Mouse (Mus musculus): ENCODE measurements at regions not wholly inside any gene's neighbourhood (a gene's known extent, or its start where the extent isn't known, plus 50 kb on each side); places are given as distances from the start of the nearest gene placed in this dataset.
A peak's percentile ranks its signal among the peaks of the same experiment; 100 is the strongest.

DNA sequence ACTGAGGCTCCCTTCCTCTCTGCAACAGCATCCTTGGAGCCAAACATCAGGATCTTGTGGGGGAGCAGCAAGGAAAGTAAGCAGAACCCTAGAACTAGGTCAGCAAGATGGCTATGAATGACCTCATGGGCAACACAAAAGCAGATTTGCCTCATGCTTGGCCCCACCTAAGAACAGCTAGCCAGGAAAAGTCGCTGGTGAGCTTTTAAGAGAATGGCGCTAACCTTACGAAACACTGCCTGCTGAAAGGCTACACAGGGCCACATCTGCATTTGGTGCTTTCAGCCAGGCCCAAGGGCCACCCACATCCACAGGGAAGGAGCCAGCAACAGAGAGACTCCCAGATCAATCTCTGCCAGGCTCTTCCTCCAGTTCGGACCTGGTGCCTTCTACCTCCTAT lies 182.7 kb upstream of the Zfp703 start:
- DNase-seq (ENCODE audit: inconsistent age in 2 of 2, low spot score in 1 of 2) = no peak

DNA sequence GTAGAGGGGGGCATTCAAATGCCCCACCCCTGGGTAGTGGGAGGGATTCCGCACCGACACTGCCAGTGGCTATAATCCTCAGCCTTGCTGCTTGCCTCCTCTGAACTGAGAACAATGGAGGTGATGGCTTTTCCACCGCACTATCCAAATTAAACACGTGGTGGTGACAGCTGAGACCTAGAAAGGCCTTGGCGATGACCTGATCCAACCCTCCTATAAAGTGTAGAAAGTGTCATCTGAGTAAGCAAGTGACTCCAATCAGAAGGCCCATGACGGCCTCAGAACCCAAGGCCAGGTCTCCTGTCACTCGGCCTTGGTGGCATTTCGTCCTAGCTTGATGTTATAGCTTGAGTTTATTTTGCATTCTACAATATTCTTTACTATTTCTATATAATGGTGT lies 181.5 kb upstream of the Zfp703 start:
- DNase-seq (ENCODE audit: inconsistent age in 2 of 2, low spot score in 1 of 2) = peak in 1 of 2 experiments; percentile 56

DNA sequence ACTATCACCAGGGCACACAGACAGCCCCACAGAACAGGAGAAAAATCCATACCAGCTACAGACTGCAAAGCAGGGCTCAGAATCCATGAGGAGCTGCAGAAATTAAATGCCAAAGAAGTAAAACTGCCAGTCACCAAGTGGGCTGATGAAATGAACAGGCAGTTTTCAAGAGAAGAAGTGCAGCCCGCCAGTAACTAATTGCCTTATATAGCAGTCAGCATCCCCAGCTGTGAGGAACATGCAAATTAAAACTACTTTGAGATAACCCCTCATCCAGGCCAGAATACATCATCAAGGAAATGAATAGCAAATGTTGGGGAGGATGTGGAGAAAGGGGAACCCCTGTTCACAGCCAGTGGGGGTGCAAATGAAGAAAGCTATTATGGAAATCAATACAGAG lies 177.3 kb upstream of the Zfp703 start:
- no peak for DNase-seq (ENCODE audit: inconsistent age in 2 of 2, low spot score in 1 of 2)

DNA sequence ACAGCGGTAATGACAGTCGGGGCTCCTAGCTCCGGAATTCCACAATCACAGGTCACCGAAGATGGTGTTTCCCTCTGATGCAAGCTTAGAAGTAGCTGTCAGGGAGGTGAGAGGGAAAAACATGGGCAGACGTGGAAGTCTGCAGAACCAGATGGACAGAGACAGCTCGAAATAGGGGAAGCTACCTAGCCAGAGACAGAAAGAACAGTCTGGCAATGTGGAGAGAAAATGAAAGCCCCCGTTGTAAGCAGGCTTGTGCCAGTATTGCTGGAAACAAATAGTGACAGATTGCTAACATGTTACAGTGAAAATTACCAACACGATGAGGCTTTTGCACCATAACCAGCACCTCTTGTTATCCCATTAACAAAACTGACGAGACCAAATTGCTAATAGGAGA lies 173.0 kb upstream of the Zfp703 start:
- DNase-seq (ENCODE audit: inconsistent age in 2 of 2, low spot score in 1 of 2) = no peak

DNA sequence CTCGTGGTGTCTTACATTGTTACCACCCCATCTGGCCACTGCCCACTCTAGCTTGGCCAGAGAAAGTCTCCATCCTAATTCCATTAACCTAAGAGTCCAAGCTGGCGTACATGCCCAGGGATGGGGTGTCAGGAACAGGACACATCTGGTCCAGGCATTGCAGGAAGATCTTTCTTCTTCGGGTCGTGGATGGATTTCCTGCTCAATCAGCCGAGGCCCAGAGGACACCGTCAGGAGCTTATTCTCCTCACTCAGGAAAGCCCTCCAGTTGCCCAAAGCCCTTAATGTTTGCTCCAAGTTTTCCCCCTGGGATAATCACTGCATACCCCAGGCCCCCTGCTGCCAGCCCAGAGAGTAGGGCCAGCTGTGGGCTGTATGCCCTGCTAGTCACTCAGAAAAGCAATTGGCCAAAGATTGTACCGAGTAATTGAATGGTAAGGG lies 172.2 kb upstream of the Zfp703 start:
- peak in 1 of 2 experiments; percentile 31 for DNase-seq (ENCODE audit: inconsistent age in 2 of 2, low spot score in 1 of 2)

DNA sequence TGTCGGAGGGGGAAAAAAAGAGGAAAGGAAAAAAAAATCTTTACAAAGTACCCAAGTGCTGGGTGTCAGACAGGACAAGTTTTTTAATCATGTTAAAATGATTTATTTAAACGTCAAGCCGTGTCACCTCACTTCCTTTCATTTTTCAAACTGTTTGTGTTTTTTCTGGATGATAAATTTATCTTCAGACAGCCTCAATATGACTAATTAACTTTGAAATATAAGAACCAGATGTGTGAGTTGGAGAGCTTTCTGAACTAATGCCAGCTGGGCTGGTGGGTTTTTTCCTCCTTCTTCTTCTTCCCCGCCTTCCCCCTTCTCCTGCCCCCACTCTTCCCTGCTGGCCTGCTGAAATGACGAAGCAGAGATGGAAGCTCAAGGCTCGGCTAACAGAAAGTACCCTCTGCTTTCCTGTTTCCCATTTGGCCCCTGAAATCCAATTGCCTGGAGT lies 171.7 kb upstream of the Zfp703 start:
- DNase-seq (ENCODE audit: inconsistent age in 2 of 2, low spot score in 1 of 2) = peak in 1 of 2 experiments; percentile 26

DNA sequence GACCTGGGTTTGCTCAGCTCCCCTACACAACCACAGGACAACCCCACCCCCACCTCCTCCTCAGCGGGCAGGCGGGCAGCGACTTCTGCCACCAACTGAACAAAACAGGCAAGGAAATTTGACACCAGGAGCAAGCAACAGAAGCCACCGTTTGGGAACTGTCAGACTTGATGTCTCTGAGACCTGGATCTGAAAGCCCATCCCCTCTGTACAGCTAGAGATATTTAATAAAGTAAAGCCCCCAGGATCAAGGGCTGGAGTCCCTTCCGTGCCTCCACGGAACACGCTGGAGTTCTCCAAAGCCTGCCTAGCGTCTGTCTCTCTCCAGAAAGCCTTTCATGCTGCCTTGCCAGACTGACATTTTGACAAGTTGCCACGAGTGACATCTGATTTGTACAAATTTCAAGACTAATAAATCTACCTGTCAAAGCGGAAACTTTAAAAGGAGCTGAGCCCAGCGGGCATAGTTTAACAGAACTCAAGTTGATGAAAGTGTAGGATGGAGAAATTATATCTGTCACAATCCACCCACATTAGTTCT lies 168.9 kb upstream of the Zfp703 start:
- peak in 1 of 2 experiments; percentile 74 for DNase-seq (ENCODE audit: inconsistent age in 2 of 2, low spot score in 1 of 2)

DNA sequence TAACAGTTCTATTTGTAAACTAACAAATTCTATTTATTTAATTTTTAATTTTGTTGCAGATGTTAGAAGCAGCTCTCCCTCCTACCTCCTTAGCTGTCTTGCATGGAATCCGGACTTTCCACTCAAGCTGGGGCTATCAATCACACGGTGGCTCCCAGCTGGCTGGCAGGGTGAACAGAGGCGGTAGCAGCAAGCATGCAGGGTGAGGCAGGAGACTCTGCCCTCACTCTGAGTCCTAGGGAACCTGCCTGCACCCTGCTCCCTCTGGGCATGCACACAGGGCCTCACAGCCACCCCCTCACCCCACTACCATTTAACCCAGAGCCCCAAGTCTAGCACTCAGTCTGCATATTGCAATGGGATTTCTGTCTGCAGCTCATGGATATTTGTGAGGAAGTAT lies 168.4 kb upstream of the Zfp703 start:
- DNase-seq (ENCODE audit: inconsistent age in 2 of 2, low spot score in 1 of 2) = peak; percentile 61 to 72

DNA sequence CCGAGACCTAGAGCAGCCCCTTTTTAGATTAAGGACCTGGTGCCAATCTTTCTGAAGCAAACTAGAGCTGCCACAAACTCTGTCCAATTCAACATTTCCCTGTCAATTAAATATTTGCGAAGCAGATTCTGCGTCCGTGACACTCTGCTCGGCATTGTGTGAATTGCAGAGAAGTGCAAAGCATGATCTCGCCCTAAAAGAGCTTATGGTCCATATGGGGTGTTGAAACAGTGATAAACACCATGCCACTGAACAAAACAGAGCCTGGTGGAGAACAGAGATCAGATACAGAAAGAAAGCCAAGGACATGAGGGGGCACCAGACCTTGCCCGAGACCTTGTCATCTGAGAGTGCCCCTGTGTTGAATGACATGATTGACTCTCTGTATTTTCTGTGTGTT lies 167.2 kb upstream of the Zfp703 start:
- DNase-seq (ENCODE audit: inconsistent age in 2 of 2, low spot score in 1 of 2) = peak in 1 of 2 experiments; percentile 27

DNA sequence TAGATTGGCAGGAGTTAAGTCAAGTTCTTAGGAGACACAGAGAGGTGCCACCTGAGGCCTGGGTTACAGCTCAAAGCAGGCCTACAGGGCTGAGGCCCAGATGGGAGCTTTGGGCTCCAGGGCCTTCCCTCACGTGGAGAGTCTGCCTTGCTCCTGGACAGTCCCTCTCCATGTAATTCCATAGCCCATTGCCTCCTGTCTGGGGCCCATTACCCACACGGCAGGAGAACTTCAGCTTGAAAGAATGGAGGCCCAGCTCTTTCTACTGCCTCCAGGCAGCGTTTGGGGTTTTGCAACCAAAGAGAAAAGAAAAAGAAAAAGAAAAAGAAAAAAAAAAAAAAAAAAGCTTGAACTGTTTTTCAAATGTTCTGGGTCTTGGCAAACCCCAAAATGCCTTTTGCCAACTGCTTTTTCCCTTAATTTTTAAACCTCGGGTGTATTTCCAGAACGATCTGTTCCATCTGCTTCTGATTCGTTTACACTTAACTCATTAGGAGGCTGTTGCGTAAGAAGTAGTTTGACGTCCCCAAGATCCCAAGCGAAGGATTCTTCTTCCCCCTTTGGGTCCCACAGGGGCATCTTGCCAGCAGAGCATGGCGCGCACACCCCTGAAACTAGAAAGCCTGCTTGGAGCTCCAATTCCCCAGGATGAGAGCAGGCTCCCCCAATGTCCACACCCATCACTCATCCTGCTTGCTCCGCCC lies 165.4 kb upstream of the Zfp703 start:
- DNase-seq (ENCODE audit: inconsistent age in 2 of 2, low spot score in 1 of 2) = peak in 1 of 2 experiments; percentile 53

DNA sequence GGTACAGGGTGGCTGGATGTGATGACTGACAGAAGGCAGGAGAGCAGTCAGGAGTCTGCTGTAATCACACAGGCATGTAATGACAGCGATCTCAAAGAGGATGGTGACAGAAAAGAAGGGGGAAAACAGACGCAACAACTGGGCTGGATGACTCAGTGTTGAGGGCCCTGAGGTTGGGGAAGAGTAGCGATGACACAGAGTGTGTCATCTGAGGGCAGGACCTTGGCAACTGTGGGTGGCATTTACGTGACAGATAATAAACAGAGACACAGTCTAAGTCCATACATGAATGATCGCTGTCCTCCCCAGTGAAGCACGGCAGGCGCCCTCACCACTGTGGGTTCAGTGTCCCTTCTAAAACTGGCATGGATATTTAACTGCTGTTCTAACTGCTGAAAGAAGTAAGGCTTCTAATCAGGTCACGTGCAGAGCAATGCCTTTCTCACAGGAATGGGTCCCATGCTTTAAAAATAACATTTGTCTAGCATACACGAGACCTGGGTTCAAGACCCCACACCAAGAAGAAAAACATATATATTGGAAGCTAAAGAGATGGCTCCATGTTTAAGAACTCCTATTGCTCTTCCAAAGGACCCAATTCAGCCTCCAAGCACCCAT lies 163.8 kb upstream of the Zfp703 start:
- DNase-seq (ENCODE audit: inconsistent age in 2 of 2, low spot score in 1 of 2) = peak; percentile 89 to 93

DNA sequence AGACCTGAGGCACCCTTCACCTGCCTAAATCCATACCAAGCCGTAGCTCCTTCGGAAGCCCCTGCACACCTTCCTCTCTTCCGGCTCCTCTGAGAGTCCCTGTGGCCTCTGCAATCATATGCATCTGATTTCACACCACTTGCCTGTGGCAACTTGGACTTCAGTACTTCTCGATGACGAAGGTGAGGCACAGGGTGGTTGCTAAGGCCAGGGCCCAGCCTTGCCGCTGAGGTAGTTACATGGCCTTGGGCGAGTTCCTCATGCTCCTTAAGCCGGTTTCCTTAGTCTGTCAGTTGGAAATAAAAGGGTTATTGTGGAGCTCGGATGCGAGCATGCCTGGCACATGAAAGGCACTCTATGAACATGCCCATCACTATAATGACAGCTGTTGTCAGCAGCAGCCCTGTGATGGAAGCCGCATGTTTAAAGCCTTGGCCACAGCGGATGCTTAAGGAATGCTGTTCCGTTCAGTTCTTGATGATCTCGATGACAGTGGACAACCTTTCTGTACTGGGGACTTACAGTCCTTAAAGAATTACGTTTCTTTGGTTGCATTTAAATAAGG lies 162.0 kb upstream of the Zfp703 start:
- DNase-seq (ENCODE audit: inconsistent age in 2 of 2, low spot score in 1 of 2) = no peak

DNA sequence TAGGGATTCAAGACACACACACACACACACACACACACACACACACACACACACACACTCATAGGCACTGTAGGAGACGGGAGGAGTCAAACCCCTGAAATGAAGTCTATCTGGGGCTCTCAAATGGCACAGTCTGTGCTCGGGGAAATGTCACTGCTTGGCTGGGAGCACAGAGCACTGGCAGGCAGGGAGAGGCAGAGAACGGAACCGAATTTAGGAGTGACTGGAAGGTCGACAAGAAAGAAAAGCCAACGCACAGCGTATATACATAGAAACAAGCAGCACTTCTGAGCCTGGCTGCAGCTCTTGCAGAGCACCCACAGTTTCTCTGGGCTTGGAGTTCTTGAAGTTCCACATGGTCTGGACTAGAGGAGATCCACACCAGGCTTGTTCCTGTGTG lies 160.1 kb upstream of the Zfp703 start:
- DNase-seq (ENCODE audit: inconsistent age in 2 of 2, low spot score in 1 of 2) = peak in 1 of 2 experiments; percentile 46

DNA sequence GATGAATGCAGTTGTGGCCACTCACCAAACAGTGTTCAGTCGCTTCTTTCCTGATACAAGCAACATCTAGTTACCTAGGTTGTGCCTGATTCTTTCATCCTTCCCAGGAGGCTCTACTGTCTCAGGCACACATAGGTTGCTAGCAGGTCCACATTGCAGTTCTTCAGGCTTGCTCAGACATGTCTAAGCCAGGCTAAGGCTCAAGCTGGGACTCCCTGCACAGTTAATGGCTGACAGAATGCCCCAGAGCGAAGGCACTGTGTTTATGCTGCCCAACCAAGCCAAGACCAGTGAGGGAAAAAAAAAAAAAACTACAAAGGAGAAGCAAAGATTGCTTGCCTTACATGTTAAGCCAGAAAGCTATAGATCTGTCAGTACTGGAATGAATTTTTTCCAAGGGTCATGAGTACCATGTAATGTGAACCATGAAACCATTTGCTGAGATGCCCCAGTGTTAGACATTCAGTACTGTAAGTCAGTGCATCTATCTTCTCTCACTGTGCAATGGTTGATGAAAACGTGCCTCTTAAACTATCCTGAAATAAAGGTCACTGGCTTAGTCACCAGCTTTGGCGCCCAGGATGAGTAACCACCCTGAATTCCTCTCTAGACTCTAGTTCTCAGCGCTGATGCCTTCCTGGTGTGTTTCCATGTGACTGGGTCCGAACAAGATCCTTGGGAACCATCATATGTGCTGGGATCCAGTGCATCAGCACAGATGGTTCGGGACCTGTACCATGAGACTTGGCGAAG lies 152.8 kb upstream of the Zfp703 start:
- DNase-seq (ENCODE audit: inconsistent age in 2 of 2, low spot score in 1 of 2) = peak; percentile 75 to 88

DNA sequence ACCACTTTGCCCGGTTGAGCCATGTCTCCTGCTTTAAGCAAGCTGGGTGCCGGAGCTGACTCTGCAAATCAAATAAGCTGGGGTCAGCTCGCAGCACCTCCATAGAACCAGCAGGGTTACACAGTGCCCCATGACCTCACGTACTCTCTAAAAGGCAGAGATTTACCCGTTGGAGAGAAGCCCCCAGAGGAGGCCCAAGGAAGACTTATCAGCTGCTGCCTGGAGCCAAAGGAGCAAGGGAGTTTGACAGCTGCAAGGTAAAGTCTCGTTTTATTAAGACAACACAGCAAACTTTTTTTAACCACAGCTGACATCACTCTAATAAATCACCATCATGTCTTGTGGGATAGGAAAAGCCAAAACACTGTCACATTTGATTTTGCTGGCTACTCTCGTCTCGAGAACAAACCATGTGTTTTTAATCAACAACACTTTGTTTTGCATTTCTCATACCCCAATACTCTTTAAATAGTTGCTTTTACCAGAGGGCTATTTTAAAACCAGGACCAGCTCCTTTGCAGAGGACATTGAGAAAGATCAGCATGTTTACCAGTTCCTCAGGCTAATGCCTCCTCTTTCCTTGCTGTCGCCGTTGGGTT lies 148.7 kb upstream of the Zfp703 start:
- peak in 1 of 2 experiments; percentile 69 for DNase-seq (ENCODE audit: inconsistent age in 2 of 2, low spot score in 1 of 2)

DNA sequence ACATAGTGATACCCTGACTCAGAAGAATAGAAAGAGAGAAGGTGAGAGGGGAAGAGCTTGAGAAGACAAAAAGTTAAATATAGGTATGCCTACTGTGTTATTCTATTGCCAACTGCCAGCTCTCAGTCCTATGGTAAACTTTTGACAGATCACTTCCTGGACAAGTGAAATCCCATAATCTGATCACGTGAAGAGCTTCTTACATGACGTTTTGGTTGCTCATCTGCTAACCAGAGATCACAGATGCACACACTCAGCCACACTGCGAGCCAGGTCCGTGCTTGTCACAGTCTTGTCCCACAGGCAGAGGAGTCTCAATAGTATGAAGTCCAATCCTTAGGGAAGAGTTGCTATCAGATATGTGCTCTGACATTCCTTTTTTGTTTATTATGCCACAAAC lies 147.8 kb upstream of the Zfp703 start:
- DNase-seq (ENCODE audit: inconsistent age in 2 of 2, low spot score in 1 of 2) = no peak

DNA sequence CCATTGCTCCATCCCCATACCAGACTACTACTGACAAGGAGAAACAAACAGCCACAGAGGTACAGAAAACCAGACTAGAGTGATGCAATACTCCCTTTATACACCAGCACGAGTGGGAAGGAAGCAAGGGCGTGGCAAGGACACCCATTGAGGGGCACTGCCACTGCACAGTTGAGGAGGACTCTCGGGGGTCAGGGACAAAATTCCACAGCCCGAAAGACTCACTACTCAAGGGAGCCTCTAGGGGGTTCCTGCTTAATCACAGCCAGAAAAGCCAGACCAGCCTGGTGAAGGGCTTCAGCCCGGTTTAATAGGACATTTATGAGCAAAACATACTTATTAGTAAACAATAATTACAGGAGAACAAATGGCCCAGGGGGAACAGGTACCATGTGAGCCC lies 146.0 kb upstream of the Zfp703 start:
- peak in 1 of 2 experiments; percentile 68 for DNase-seq (ENCODE audit: inconsistent age in 2 of 2, low spot score in 1 of 2)

DNA sequence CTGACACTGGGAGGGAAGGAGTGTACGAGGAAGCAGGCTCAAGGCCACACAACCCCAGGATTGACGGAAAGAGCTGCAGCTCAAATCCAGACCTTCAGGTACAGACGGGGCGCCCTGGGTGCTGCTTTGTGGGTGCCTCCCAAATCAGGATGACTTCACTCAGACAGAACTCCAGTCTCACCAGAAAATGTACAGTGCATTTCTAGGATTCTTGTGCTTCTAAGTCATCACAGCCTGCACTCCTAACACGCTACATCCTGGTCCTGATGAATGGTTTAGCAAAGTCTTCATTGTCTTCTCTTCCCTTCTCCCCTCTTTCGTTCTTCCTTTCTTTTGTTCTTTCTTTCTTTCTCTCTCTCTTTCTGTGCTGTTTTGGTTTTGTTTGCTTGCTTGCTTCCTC lies 145.3 kb upstream of the Zfp703 start:
- peak; percentile 47 to 69 for DNase-seq (ENCODE audit: inconsistent age in 2 of 2, low spot score in 1 of 2)

DNA sequence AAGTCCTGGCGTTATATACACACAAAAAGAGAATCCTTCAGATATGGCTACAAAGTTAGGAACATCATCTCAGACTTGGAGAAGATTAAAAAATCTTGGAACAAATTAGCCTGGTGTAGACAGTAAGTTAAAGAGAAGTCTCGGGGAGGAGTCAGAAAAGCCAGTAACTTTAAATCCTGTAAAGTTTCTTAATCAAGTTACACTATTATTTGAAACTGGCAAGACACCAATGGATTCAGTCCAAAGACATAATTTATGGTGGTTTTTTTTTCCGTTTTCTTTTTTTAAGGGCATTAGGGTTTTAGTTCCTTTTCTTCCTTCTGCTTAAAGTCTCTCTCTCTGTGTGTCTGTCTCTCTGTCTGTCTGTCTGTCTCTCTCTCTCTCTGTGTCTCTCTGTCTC lies 144.6 kb upstream of the Zfp703 start:
- peak in 1 of 2 experiments; percentile 72 for DNase-seq (ENCODE audit: inconsistent age in 2 of 2, low spot score in 1 of 2)

DNA sequence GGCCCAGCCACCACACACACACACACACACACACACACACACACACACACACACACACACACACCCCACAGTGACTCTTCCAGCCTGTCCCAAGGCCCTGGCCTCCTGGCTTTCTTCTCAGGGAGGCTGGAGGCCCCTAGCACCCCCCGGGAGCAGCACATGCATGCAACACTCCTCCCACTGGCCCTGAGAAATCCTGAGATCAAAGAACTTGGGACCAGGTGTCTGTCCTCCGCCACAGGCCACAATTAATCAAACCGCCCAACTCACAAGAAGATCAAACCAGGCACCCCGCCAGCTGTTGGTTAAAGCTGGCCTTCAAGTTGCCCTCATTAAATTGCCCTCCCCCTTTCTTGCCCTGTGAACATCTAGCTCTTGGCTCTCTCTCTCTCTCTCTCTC lies 143.8 kb upstream of the Zfp703 start:
- DNase-seq (ENCODE audit: inconsistent age in 2 of 2, low spot score in 1 of 2) = peak; percentile 95 to 97

DNA sequence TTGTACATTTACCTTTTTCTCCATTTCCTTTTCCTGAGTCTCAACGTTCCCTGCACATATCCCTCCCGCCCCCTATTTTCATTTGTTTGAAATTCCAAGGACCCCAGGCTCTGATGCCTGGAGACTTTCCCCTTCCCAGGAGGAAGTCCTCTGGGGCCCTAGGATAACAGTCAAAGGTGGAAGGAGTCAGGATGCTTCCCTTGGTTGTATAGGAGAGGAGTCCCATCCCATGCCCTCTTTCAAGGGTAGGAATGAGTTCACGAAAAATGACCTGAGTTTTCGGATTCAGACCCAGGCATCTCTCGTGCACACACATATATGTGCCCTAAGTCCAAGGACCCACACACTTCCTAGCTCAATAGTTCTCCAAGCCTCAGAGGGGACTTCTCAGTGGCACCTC lies 143.3 kb upstream of the Zfp703 start:
- DNase-seq (ENCODE audit: inconsistent age in 2 of 2, low spot score in 1 of 2) = peak in 1 of 2 experiments; percentile 66
